Mouse (Mus musculus): Measurements from ENCODE around the gene Cib4. TPM values are rescaled to one million over a fixed set of nuclear protein-coding genes. Genes with fewer than 3 reads are reported as not detected.

Cib4 gene
- polyA plus RNA-seq, 1 experiment from 2014 or later = not detected

DNA sequence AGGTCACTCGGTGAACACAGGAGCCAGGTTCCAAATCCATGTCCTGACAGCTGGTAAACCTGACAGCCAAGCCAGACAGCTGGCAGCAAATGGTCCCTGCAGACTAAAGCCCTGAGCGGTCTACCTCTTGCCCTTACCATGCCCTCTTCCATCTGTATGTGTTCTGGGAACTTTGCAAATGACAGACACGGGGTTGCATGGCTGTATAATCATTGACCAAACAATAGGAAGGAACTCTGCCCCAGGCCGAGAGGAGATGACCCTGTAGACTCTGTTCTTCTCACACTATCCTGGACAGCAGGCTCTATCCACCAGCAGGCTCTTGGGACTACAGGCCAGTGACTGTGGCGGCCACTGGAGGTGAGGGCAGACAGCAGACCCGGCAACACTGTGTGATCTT lies 11.0 kb downstream of the Cib4 start:
- Histone ChIP-seq H3K4me3 (replicated peaks) (no peak overlapping the region), H3K4me1 (replicated peaks) (no peaks in the 10 kb centered on the region), H3K9me3 (replicated peaks) (no peaks in the 10 kb centered on the region), H3K27me3 (peaks cover 6% of the 10 kb centered on the region; the same call in 1 of the 2 replicates), H3K27ac (no peak overlapping the region), H3K9ac (no peak overlapping the region), H3K36me3 (no peaks in the 10 kb centered on the region), H3K4me2 (no peak overlapping the region)
- DNase-seq = no peak
- WGBS (ENCODE audit: insufficient replicate concordance) = 52% methylated on average over 6 of the region's 6 CpGs
- ATAC-seq (ENCODE audit: low read depth) = no peak

- WGBS (ENCODE audit: insufficient replicate concordance) = 19% methylated on average over 4 of the region's 4 CpGs
- Histone ChIP-seq H3K9ac (no peak overlapping the region), H3K4me2 (no peak overlapping the region), H3K36me3 (no peaks in the 10 kb centered on the region), H3K27me3 (peaks cover 24% of the 10 kb centered on the region), H3K27ac (no peak overlapping the region), H3K9me3 (replicated peaks) (no peaks in the 10 kb centered on the region), H3K4me1 (replicated peaks) (no peaks in the 10 kb centered on the region), H3K4me3 (replicated peaks) (no peak overlapping the region)
- DNase-seq = no peak
- no peak for ATAC-seq (ENCODE audit: low read depth)
Observed at GRCm38 (mm10) chr5:30528906-30529305, 16.7 kb downstream of the Cib4 start.

GRCm38 (mm10) chr5:30527129-30527528 lies 18.5 kb downstream of the Cib4 start:
- Histone ChIP-seq H3K27ac (no peak overlapping the region), H3K4me2 (no peak overlapping the region), H3K9me3 (replicated peaks) (no peaks in the 10 kb centered on the region), H3K4me1 (replicated peaks) (no peaks in the 10 kb centered on the region), H3K4me3 (replicated peaks) (no peak overlapping the region), H3K9ac (no peak overlapping the region), H3K36me3 (no peaks in the 10 kb centered on the region), H3K27me3 (peaks cover 24% of the 10 kb centered on the region)
- ATAC-seq (ENCODE audit: low read depth) (no peak), DNase-seq (no peak)
- WGBS (ENCODE audit: insufficient replicate concordance) = 69% methylated on average over 5 of the region's 5 CpGs

- WGBS (ENCODE audit: insufficient replicate concordance) = 43% methylated on average over 12 of the region's 12 CpGs
- H3K27me3 ChIP-seq = peaks cover 24% of the 10 kb centered on the region
- no peak overlapping the region for H3K4me2 ChIP-seq
- DNase-seq = no peak
- no peak overlapping the region for H3K9ac ChIP-seq
- H3K27ac ChIP-seq = no peak overlapping the region
- no peaks in the 10 kb centered on the region for H3K4me1 ChIP-seq (replicated peaks)
- no peak overlapping the region for H3K4me3 ChIP-seq (replicated peaks)
- ATAC-seq (ENCODE audit: low read depth) = no peak
- no peaks in the 10 kb centered on the region for H3K36me3 ChIP-seq
- H3K9me3 ChIP-seq (replicated peaks) = no peaks in the 10 kb centered on the region
Observed at GRCm38 (mm10) chr5:30525920-30526836, 19.5 kb downstream of the Cib4 start.

DNA sequence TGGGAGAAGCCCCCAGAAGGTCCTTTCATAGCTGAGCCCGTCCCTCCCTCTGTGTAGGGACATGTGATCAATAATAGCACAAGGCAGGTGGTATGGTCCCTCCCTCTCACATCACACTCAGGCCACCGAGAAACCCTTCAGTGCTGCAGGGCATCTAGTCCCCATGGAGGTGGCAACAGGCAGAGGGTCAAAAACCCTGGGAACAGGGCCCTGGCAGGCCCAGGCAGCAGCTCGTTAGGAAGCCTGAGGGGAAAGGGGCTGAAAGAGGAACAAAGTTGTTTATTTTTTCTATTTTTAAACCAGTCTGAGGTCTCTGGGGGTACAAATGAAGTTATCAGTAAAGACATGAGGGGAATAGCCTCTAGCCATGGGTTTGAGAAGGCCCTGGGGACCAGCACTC lies 21.4 kb downstream of the Cib4 start:
- peaks cover 19% of the 10 kb centered on the region for H3K4me1 ChIP-seq (replicated peaks)

DNA sequence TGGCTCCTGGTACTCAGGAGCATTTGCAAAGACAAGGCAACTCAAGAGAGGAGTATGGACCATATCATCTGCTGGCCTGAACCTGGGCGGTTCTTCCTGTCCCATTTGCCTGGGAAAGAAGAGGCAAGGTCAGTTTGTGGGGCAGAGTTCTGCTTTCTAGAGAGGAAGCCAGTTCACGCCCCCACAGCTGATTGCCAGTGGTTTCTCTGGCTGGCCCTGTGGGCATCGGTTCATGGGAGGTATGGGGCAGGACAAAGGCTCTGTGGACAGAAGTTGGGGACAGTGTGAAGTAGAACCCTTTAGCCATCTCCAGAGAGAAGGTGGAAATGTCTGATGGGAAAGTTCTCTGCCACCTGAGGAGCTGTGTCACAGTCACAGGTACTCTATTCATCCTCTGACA lies 22.5 kb downstream of the Cib4 start:
- no peak overlapping the region for H3K9ac ChIP-seq
- H3K4me1 ChIP-seq (replicated peaks) = peaks cover 30% of the 10 kb centered on the region
- 19% methylated on average over 3 of the region's 3 CpGs for WGBS (ENCODE audit: insufficient replicate concordance)
- no peaks in the 10 kb centered on the region for H3K36me3 ChIP-seq
- H3K4me2 ChIP-seq = no peak overlapping the region
- H3K27ac ChIP-seq = no peak overlapping the region
- H3K4me3 ChIP-seq (replicated peaks) = no peak overlapping the region
- no peak for DNase-seq
- no peaks in the 10 kb centered on the region for H3K9me3 ChIP-seq (replicated peaks)
- no peak for ATAC-seq (ENCODE audit: low read depth)
- H3K27me3 ChIP-seq = peaks cover 4% of the 10 kb centered on the region; the same call in 1 of the 2 replicates

More for the DNA sequence above, 21.4 kb downstream of the Cib4 start:
- 34% methylated on average over 3 of the region's 3 CpGs for WGBS (ENCODE audit: insufficient replicate concordance)
- Histone ChIP-seq H3K36me3 (no peaks in the 10 kb centered on the region), H3K4me3 (replicated peaks) (no peak overlapping the region), H3K9me3 (replicated peaks) (no peaks in the 10 kb centered on the region), H3K27me3 (peaks cover 14% of the 10 kb centered on the region), H3K4me2 (no peak overlapping the region), H3K27ac (no peak overlapping the region), H3K9ac (no peak overlapping the region)
- DNase-seq (no peak), ATAC-seq (ENCODE audit: low read depth) (no peak)

DNA sequence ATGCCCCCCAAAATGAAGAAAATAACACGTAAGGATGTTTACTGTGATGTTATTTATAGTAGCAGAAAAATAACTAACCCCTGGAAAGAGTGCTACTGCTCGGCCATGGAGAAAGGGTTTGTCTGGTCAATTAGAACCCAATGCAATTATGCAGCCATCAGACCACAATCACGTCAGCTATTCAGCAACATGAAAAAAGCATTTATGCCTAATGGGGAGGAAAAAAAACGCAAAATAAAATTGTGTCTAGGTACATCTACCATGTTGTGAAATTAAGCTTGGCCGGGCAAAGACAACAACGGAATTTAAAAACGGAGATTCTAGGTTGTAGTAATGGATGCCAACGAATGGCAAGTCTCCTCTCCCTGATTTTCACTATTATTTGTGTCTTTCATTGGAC lies 23.2 kb downstream of the Cib4 start:
- DNase-seq (no peak), ATAC-seq (ENCODE audit: low read depth) (no peak)
- no peaks in the 10 kb centered on the region for H3K36me3 ChIP-seq
- no peaks in the 10 kb centered on the region for H3K9me3 ChIP-seq (replicated peaks)
- no peak overlapping the region for H3K4me3 ChIP-seq (replicated peaks)
- H3K9ac ChIP-seq = no peak overlapping the region
- H3K27ac ChIP-seq = no peak overlapping the region
- H3K4me2 ChIP-seq = no peak overlapping the region
- H3K4me1 ChIP-seq (replicated peaks) = peaks cover 37% of the 10 kb centered on the region
- H3K27me3 ChIP-seq = no peaks in the 10 kb centered on the region
- 71% methylated on average over 8 of the region's 8 CpGs for WGBS (ENCODE audit: insufficient replicate concordance)

DNA sequence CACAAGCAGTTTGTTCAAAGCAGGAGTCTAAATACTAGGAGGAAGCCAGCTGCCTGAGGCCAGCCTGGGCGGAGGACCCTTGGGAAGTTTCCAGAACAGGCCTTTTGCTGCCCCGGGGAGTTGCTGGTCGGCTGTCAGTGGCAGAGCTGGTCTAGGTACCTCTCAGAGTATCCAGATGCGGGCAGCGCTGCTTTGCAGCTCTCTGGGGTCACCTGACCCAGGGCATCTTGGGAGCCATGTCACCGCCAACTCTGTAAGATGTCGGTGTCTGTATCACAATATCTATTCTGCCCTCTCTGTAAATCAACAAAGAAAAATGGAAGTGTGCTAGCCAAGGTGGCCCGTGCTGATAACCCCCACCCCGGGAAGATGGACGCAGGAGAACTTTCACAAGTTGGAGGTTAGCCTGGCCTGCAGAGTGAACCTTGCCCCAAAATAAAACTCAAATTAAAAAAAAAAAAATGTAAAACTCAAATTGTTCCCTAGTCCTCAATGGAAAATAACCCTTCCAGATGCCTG lies 25.4 kb downstream of the Cib4 start:
- Histone ChIP-seq H3K9me3 (replicated peaks) (no peaks in the 10 kb centered on the region), H3K27ac (0 out of 2 replicates have a peak overlapping the region, but pooled peaks have one; percentile 4), H3K27me3 (no peaks in the 10 kb centered on the region), H3K4me3 (replicated peaks) (no peak overlapping the region), H3K4me1 (replicated peaks) (peaks cover 37% of the 10 kb centered on the region), H3K9ac (no peak overlapping the region), H3K4me2 (no peak overlapping the region), H3K36me3 (no peaks in the 10 kb centered on the region)
- ATAC-seq (ENCODE audit: low read depth) = peak; percentile 38; the same call in 1 of the 2 replicates
- peak; percentile 28 for DNase-seq
- 47% methylated on average over 10 of the region's 10 CpGs for WGBS (ENCODE audit: insufficient replicate concordance)

GRCm38 (mm10) chr5:30519494-30519893 lies 26.1 kb downstream of the Cib4 start:
- WGBS (ENCODE audit: insufficient replicate concordance) = 42% methylated on average over 7 of the region's 7 CpGs

GRCm38 (mm10) chr5:30518547-30518946 lies 27.1 kb downstream of the Cib4 start:
- peak; percentile 93 for ATAC-seq (ENCODE audit: low read depth)
- Histone ChIP-seq H3K4me2 (peak overlapping the region; percentile 26), H3K36me3 (no peaks in the 10 kb centered on the region)

More at GRCm38 (mm10) chr5:30519494-30519893, 26.1 kb downstream of the Cib4 start:
- Histone ChIP-seq H3K4me2 (no peak overlapping the region), H3K9ac (peak overlapping the region; percentile 15; the same call in 1 of the 2 replicates), H3K36me3 (no peaks in the 10 kb centered on the region), H3K27ac (peak overlapping the region; percentile 77), H3K9me3 (replicated peaks) (no peaks in the 10 kb centered on the region), H3K4me1 (replicated peaks) (peaks cover 37% of the 10 kb centered on the region), H3K4me3 (replicated peaks) (no peak overlapping the region), H3K27me3 (no peaks in the 10 kb centered on the region)
- ATAC-seq (ENCODE audit: low read depth) = no peak
- no peak for DNase-seq

DNA sequence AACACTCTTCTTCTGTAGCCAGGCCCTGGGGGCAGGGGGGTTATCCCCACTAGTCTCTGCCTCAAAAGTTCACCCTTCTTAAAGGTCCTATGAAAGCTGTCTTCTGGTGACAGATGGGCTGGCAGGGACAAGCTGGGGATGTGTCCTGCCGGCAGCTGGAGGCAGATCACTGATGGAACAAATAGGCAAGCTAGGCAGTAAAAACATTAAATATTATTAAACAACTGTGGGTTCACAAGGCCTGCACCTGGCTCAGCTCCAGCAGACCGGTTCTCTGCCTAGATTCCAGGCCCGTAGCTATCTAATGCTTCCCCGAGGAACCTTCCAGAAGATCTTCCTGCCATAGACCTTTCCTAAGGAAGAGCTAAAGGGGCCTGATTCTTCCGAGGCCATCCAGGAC lies 27.5 kb downstream of the Cib4 start:
- ATAC-seq (ENCODE audit: low read depth) = 0 out of 2 replicates have a peak, but pooled peaks have one; percentile 1
- H3K4me3 ChIP-seq (replicated peaks) = no peak overlapping the region
- 52% methylated on average over 5 of the region's 5 CpGs for WGBS (ENCODE audit: insufficient replicate concordance)
- peak overlapping the region; percentile 27 for H3K9ac ChIP-seq
- no peak for DNase-seq
- peak overlapping the region; percentile 71 for H3K27ac ChIP-seq
- H3K36me3 ChIP-seq = no peaks in the 10 kb centered on the region
- no peak overlapping the region for H3K4me2 ChIP-seq
- H3K9me3 ChIP-seq (replicated peaks) = no peaks in the 10 kb centered on the region
- 0 out of 2 replicates have a peak, but pooled peaks cover 3% of the 10 kb centered on the region for H3K27me3 ChIP-seq
- H3K4me1 ChIP-seq (replicated peaks) = peaks cover 37% of the 10 kb centered on the region

More at GRCm38 (mm10) chr5:30518547-30518946, 27.1 kb downstream of the Cib4 start:
- peak; percentile 57 for DNase-seq
- Histone ChIP-seq H3K9me3 (replicated peaks) (no peaks in the 10 kb centered on the region), H3K4me3 (replicated peaks) (no peak overlapping the region), H3K27ac (peak overlapping the region; percentile 77), H3K4me1 (replicated peaks) (peaks cover 37% of the 10 kb centered on the region), H3K9ac (peak overlapping the region; percentile 27), H3K27me3 (0 out of 2 replicates have a peak, but pooled peaks cover 3% of the 10 kb centered on the region)
- 38% methylated on average over 6 of the region's 6 CpGs for WGBS (ENCODE audit: insufficient replicate concordance)

All from liver, embryonic 13.5 days (tissue).